Mouse (Mus musculus) heart, embryonic 11.5 days (tissue): ENCODE results near the gene Rcn1. TPM values are rescaled to one million over a fixed set of nuclear protein-coding genes. Genes with fewer than 3 reads are reported as not detected.

Experiments used
- ATAC-seq: fragments of 200-750 bp; cut with Nextera tagmentation; replicated peaks from 2 replicates; pipeline ENCODE4 v1.8.0; 2017; ENCODE audit warnings: moderate library complexity; ENCODE audit not compliant: insufficient number of reproducible peaks, low FRiP score, low TSS enrichment
- H3K27ac ChIP-seq: fragments of 300-500 bp; sonication (generic); 2 replicates; pipeline ENCODE4 v1.5.1; 2014; ENCODE audit warnings: mild to moderate bottlenecking, low read depth, low read length
- H3K27me3 ChIP-seq: fragments of 300-500 bp; sonication (generic); 2 replicates; pipeline ENCODE4 v1.6.1; 2014; ENCODE audit warnings: mild to moderate bottlenecking, low read length, mixed read lengths; ENCODE audit not compliant: control insufficient read depth, insufficient read depth
- H3K36me3 ChIP-seq: fragments of 300-500 bp; sonication (generic); 2 replicates; pipeline ENCODE4 v1.6.1; 2014; ENCODE audit warnings: mild to moderate bottlenecking, low read length, moderate library complexity, mixed read lengths; ENCODE audit not compliant: control insufficient read depth, insufficient read depth
- H3K4me1 ChIP-seq: fragments of 300-500 bp; sonication (generic); 2 replicates; pipeline ENCODE4 v1.6.1; 2014; ENCODE audit warnings: low read length; ENCODE audit not compliant: control insufficient read depth, insufficient read depth
- H3K4me2 ChIP-seq: fragments of 300-500 bp; sonication (generic); 2 replicates; pipeline ENCODE4 v1.6.1; 2014; ENCODE audit warnings: mild to moderate bottlenecking, moderate library complexity
- H3K4me3 ChIP-seq: fragments of 300-500 bp; sonication (generic); 2 replicates; pipeline ENCODE4 v1.5.1; 2014; ENCODE audit warnings: low read depth, low read length
- H3K9ac ChIP-seq: fragments of 300-500 bp; sonication (generic); 2 replicates; pipeline ENCODE4 v1.6.1; 2014; ENCODE audit warnings: mild to moderate bottlenecking, low read depth, low read length, moderate library complexity
- H3K9me3 ChIP-seq: fragments of 300-500 bp; sonication (generic); replicated peaks from 2 replicates; pipeline ENCODE4 v1.6.1; 2016; ENCODE audit warnings: low read length; ENCODE audit not compliant: control insufficient read depth
- WGBS: fragments of 180-500 bp; shearing (Covaris S2); extraction: QIAGEN DNeasy Blood & Tissue Kit; methylation state at CpG from one replicate; pipeline ENCODE4 v1.1.7; 2014; ENCODE audit not compliant: insufficient replicate concordance; 5-methylcytosine and 5-hydroxymethylcytosine counted together
- polyA plus RNA-seq: library from polyadenylated mRNA; unstranded; fragments of >200 nt; fragmentation: Nextera tagmentation; extraction: Ambion mirVana; gene quantifications from 2 replicates; pipeline ENCODE4 v1.2.1, GENCODE M21; 2014

Gene Rcn1
- polyA plus RNA-seq, 1 experiment from 2014 or later = 90.2 TPM

GRCm38 (mm10) chr2:105348886-105349285 lies 50.2 kb downstream of the Rcn1 start:
- Histone ChIP-seq H3K36me3 (no peaks in the 10 kb centered on the region), H3K4me2 (no peak overlapping the region), H3K4me3 (no peak overlapping the region), H3K9ac (no peak overlapping the region), H3K4me1 (peaks cover 2% of the 10 kb centered on the region; the same call in 1 of the 2 replicates), H3K9me3 (no peaks in the 10 kb centered on the region), H3K27ac (no peak overlapping the region), H3K27me3 (no peaks in the 10 kb centered on the region)
- ATAC-seq = no peak
- WGBS = 72% methylated on average over 6 of the region's 6 CpGs

- no peak overlapping the region for H3K27ac ChIP-seq
- peaks cover 1% of the 10 kb centered on the region; the same call in 1 of the 2 replicates for H3K4me1 ChIP-seq
- no peaks in the 10 kb centered on the region for H3K9me3 ChIP-seq
- no peak overlapping the region for H3K4me3 ChIP-seq
- H3K36me3 ChIP-seq = no peaks in the 10 kb centered on the region
- H3K9ac ChIP-seq = no peak overlapping the region
- no peak for ATAC-seq
- no peak overlapping the region for H3K4me2 ChIP-seq
- 59% methylated on average over 3 of the region's 3 CpGs for WGBS
- no peaks in the 10 kb centered on the region for H3K27me3 ChIP-seq
Measured at GRCm38 (mm10) chr2:105339993-105340392, 59.1 kb downstream of the Rcn1 start.

- 32% methylated on average over 8 of the region's 8 CpGs for WGBS
Measured at GRCm38 (mm10) chr2:105337171-105337875, 61.8 kb downstream of the Rcn1 start.

GRCm38 (mm10) chr2:105336314-105337027 lies 62.6 kb downstream of the Rcn1 start:
- no peaks in the 10 kb centered on the region for H3K9me3 ChIP-seq
- no peak overlapping the region for H3K9ac ChIP-seq
- H3K27ac ChIP-seq = no peak overlapping the region
- H3K36me3 ChIP-seq = no peaks in the 10 kb centered on the region
- ATAC-seq = no peak
- H3K4me3 ChIP-seq = no peak overlapping the region
- no peak overlapping the region for H3K4me2 ChIP-seq
- 25% methylated on average over 12 of the region's 12 CpGs for WGBS
- H3K27me3 ChIP-seq = 0 out of 2 replicates have a peak, but pooled peaks cover 2% of the 10 kb centered on the region
- H3K4me1 ChIP-seq = peaks cover 4% of the 10 kb centered on the region; the same call in 1 of the 2 replicates

More at GRCm38 (mm10) chr2:105337171-105337875, 61.8 kb downstream of the Rcn1 start:
- Histone ChIP-seq H3K4me3 (no peak overlapping the region), H3K9ac (no peak overlapping the region), H3K36me3 (no peaks in the 10 kb centered on the region), H3K4me1 (peaks cover 4% of the 10 kb centered on the region; the same call in 1 of the 2 replicates), H3K9me3 (no peaks in the 10 kb centered on the region), H3K27ac (no peak overlapping the region), H3K4me2 (no peak overlapping the region), H3K27me3 (0 out of 2 replicates have a peak, but pooled peaks cover 2% of the 10 kb centered on the region)
- no peak for ATAC-seq

Other genes with a start within 250 kb of the Rcn1 start
- 1.3 and 1.5 TPM in 2 replicates for gene Them7, start 175.0 kb downstream of the Rcn1 start, polyA plus RNA-seq